ENCODE assay signal across 8 mouse cellular contexts in genomic region chr15:25624263-25624662, GRCm38 (mm10). TPM values are rescaled to one million over a fixed set of nuclear protein-coding genes. Genes with fewer than 3 reads are reported as not detected.
DNase-seq lines count a peak whose midpoint lies in the region; ATAC-seq lines count a peak whose summit lies in the region.

No protein-coding gene starts in this region.

- no peaks in the 10 kb centered on the region for H3K27me3 ChIP-seq in limb, embryonic 13.5 days

- 61% methylated on average over 3 of the region's 3 CpGs for WGBS in limb, embryonic 13.5 days

- no peaks in the 10 kb centered on the region for H3K9me3 ChIP-seq in limb, embryonic 13.5 days

- 0 out of 2 replicates have a peak, but pooled peaks cover 9% of the 10 kb centered on the region for H3K36me3 ChIP-seq in limb, embryonic 13.5 days

- H3K4me3 ChIP-seq in limb, embryonic 13.5 days, result peak overlapping the region; percentile 89

- DNase-seq in heart, adult 18-20 months, result peak; percentile 55 to 63
- DNase-seq in heart, adult 11 months, result no peak
- DNase-seq in c-Kit-positive CD71-negative TER-119-negative erythroid progenitor cells, embryonic 14.5 days (ENCODE audit: low read depth), result peak; percentile 52
- peak; percentile 37 to 53 for DNase-seq in natural killer cell, adult 2 months (ENCODE audit: low spot score in 2 of 2)
- DNase-seq in cerebellum, postnatal 4 days (ENCODE audit: low spot score in 2 of 2), result no peak

- H3K4me1 ChIP-seq in limb, embryonic 13.5 days, result peaks cover 47% of the 10 kb centered on the region

- peak; percentile 38; a peak in 2 of 4 replicates for ATAC-seq in hematopoietic stem cell, adult 5-6 weeks (replicated peaks in 1 of 2; ENCODE audit: insufficient read depth in 1 of 2, low FRiP score in 2 of 2, low TSS enrichment in 1 of 2, low read depth in 1 of 2, poor library complexity in 2 of 2, severe bottlenecking in 2 of 2)
- ATAC-seq in limb, embryonic 13.5 days (ENCODE audit: low FRiP score, low read depth), result no peak
- no peak for ATAC-seq in inflammation-experienced regulatory T-cells, adult 6 months

- no peak overlapping the region for H3K27ac ChIP-seq in limb, embryonic 13.5 days

- H3K9ac ChIP-seq in limb, embryonic 13.5 days, result peak overlapping the region; percentile 93; the same call in 1 of the 2 replicates

- peak overlapping the region; percentile 75 for H3K4me2 ChIP-seq in limb, embryonic 13.5 days (replicated peaks)

RNA-seq across cellular contexts. Expression of gene Myo10, which starts 1.9 kb away (rescaled TPM):
- total RNA-seq in heart, adult 18-20 months (2021), result 10 to 100 TPM; 56.9 to 65.1 TPM
- total RNA-seq in hematopoietic stem cell, adult 5-6 weeks (2017), result 9.3 and 13.8 TPM in 2 replicates
- 30.3 and 32.3 TPM in 2 replicates for polyA plus RNA-seq in limb, embryonic 13.5 days (2015; fragmentation: Nextera tagmentation; extraction: Ambion mirVana)
- polyA plus RNA-seq in inflammation-experienced regulatory T-cells, adult 6 months (2017; shearing (Covaris generic)), result under 1 TPM; 0.55 to 0.98 (median 0.91) TPM

Comparison
In these comparisons a context has a peak if more than half of its experiments do, and no peak if none do; other contexts are left out.
1. DNase-seq: peak in heart, adult 18-20 months (2 of 2), c-Kit-positive CD71-negative TER-119-negative erythroid progenitor cells, embryonic 14.5 days (single experiment) and natural killer cell, adult 2 months (2 of 2); none in heart, adult 11 months (single experiment) and cerebellum, postnatal 4 days (0 of 2).
2. ATAC-seq: peak in hematopoietic stem cell, adult 5-6 weeks (2 of 2); none in limb, embryonic 13.5 days (single experiment) and inflammation-experienced regulatory T-cells, adult 6 months (single experiment).